Mouse (Mus musculus) neural tube, embryonic 14.5 days (tissue): ENCODE data around the gene Hprt. TPM values are rescaled to one million over a fixed set of nuclear protein-coding genes. Genes with fewer than 3 reads are reported as not detected.

Experiments used
- ATAC-seq: fragments of 200-750 bp; cut with Nextera tagmentation; 2 replicates; pipeline ENCODE4 v1.8.0; 2017; ENCODE audit warnings: low read depth, mild to moderate bottlenecking, moderate TSS enrichment, moderate library complexity
- H3K27ac ChIP-seq: fragments of 300-500 bp; sonication (generic); 2 replicates; pipeline ENCODE4 v1.5.1; 2014; ENCODE audit warnings: low read depth, mild to moderate bottlenecking, control low read depth, low read length, moderate library complexity, mixed read lengths
- H3K27me3 ChIP-seq: fragments of 300-500 bp; sonication (generic); 2 replicates; pipeline ENCODE4 v1.6.1; 2014; ENCODE audit warnings: low read length; ENCODE audit not compliant: control insufficient read depth, insufficient read depth
- H3K36me3 ChIP-seq: fragments of 300-500 bp; sonication (generic); 2 replicates; pipeline ENCODE4 v1.6.1; 2014; ENCODE audit warnings: low read length, mixed read lengths; ENCODE audit not compliant: control insufficient read depth, insufficient read depth
- H3K4me1 ChIP-seq: fragments of 300-500 bp; sonication (generic); 2 replicates; pipeline ENCODE4 v1.6.1; 2014; ENCODE audit warnings: low read length; ENCODE audit not compliant: control insufficient read depth, insufficient read depth
- H3K4me2 ChIP-seq: fragments of 300-500 bp; sonication (generic); 2 replicates; pipeline ENCODE4 v1.6.1; 2014; ENCODE audit warnings: mild to moderate bottlenecking, low read depth, low read length, control low read depth
- H3K4me3 ChIP-seq: fragments of 300-500 bp; sonication (generic); 2 replicates; pipeline ENCODE4 v1.5.1; 2014; ENCODE audit warnings: low read depth, low read length, control low read depth, mixed read lengths
- H3K9ac ChIP-seq: fragments of 300-500 bp; sonication (generic); replicated peaks from 2 replicates; pipeline ENCODE4 v1.6.1; 2014; ENCODE audit warnings: low read depth, mild to moderate bottlenecking, control low read depth, low read length, mixed read lengths
- H3K9me3 ChIP-seq: fragments of 300-500 bp; sonication (generic); 2 replicates; pipeline ENCODE4 v1.6.1; 2016; ENCODE audit warnings: low read length; ENCODE audit not compliant: control insufficient read depth
- WGBS: fragments of 180-500 bp; shearing (Covaris S2); extraction: QIAGEN DNeasy Blood & Tissue Kit; methylation state at CpG from one replicate; pipeline ENCODE4 v1.1.7; 2014; 5-methylcytosine and 5-hydroxymethylcytosine counted together
- polyA plus RNA-seq: library from polyadenylated mRNA; unstranded; fragments of >200 nt; fragmentation: Nextera tagmentation; extraction: Ambion mirVana; gene quantifications from 2 replicates; pipeline ENCODE4 v1.2.1, GENCODE M21; 2014

The Hprt gene
- polyA plus RNA-seq, 1 experiment from 2014 or later, result 149 TPM

DNA sequence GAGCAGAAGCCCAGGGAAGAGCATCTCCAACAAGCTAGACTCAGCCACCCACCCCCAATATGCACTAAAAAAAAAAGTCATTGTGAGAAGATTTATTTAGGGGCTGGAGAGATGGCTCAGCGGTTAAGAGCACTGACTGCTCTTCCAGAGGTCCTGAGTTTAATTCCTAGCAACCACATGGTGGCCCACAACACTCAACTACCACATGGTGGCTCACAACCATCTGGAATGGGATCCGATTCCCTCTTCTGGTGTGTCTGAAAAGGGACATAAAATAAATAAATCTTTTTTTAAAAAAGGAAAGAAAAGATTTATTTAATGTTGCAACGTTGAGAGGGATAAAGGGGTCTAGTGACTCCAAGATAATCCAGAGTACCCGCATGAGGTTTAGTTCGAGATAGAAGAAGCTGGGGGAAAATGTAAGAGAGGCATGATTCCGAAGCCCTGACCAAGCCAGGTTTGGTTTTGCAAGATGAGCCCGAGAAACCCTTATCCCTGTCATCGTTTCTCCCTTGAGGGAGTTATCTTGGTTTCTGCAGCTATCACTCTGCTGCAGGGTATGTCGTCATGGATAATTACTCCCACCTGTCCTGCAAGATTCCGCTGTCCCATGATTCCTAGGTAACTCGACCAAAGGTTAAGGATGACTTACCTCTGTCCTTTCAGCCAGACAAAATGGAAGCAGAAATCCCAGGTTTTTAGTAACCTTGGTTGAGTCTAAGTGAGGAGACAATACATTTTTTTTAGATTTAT, 37.7 kb downstream of the Hprt start:
- Histone ChIP-seq H3K9me3 (no peaks in the 10 kb centered on the region), H3K27me3 (no peaks in the 10 kb centered on the region), H3K9ac (no peak overlapping the region), H3K4me3 (no peak overlapping the region), H3K4me2 (no peak overlapping the region), H3K27ac (no peak overlapping the region), H3K36me3 (no peaks in the 10 kb centered on the region), H3K4me1 (no peaks in the 10 kb centered on the region)
- 62% methylated on average over 11 of the region's 11 CpGs for WGBS
- no peak for ATAC-seq

DNA sequence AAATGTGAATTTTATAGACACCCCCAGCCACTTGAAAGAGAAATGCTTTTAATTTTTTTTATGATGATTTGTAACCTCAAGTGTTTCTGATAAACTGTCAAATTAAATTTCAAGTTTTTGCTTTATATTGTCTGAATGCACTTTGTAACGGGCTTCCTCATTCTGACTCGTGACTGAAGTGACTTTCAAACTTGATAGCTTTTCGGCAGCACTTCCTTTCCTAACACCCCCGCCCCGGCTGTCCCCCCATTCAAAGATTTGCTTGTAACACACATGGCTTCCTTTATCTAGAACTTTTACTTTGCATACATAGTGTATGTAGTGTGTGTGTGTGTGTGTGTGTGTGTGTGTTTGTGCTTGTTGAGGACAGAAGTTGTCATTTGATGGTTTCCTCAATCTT, 41.6 kb downstream of the Hprt start:
- Histone ChIP-seq H3K27me3 (no peaks in the 10 kb centered on the region), H3K27ac (no peak overlapping the region), H3K4me3 (no peak overlapping the region), H3K4me2 (no peak overlapping the region), H3K4me1 (no peaks in the 10 kb centered on the region), H3K9ac (no peak overlapping the region), H3K9me3 (no peaks in the 10 kb centered on the region), H3K36me3 (no peaks in the 10 kb centered on the region)
- WGBS, result 74% methylated on average over 5 of the region's 5 CpGs
- no peak for ATAC-seq

DNA sequence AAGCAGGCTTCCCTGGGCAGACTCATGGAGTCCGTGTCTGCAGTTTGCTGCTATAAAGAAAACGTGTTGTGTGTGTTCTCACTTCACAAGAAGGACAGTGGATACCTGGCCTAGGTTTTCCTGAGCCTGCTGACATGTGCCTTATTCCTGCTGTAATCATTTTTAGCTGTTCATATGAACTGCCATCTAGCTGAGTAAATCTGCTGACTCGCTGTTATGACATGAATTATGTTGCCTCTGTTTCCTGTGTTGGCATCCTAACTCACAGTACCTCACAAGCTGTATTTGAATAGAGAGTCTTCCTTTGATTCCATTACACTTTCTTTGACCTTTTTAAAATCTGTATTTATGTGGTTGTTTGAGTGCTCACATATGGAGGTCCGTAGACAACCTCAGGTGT, 50.3 kb downstream of the Hprt start:
- 91% methylated on average over 4 of the region's 4 CpGs for WGBS
- H3K36me3 ChIP-seq, result no peaks in the 10 kb centered on the region
- no peaks in the 10 kb centered on the region for H3K4me1 ChIP-seq
- H3K4me3 ChIP-seq, result no peak overlapping the region
- no peak overlapping the region for H3K9ac ChIP-seq
- H3K9me3 ChIP-seq, result no peaks in the 10 kb centered on the region
- H3K4me2 ChIP-seq, result no peak overlapping the region
- no peaks in the 10 kb centered on the region for H3K27me3 ChIP-seq
- no peak overlapping the region for H3K27ac ChIP-seq
- ATAC-seq, result no peak

DNA sequence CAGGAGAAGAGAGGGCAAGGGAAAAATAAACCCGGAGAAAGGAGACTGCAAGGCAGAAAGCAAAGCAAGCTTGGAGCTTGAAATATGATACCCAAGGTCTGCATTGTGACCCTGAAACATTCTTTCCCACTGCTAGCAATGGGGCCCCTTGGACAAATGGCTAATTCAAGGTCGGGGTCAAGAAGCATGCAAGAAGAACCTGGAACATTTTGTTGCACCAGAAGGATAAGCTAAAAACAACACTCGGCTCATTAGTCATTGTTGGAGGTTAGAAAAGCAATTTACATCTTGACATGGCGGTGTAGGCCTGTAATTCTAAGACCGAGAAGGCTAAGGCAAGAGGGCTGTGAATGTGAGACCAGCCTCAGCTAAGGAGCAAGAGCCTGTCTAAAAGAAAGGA, 51.7 kb downstream of the Hprt start:
- Histone ChIP-seq H3K27ac (no peak overlapping the region), H3K27me3 (no peaks in the 10 kb centered on the region), H3K4me3 (no peak overlapping the region), H3K4me2 (no peak overlapping the region), H3K9me3 (no peaks in the 10 kb centered on the region), H3K9ac (no peak overlapping the region), H3K4me1 (no peaks in the 10 kb centered on the region), H3K36me3 (no peaks in the 10 kb centered on the region)
- 41% methylated on average over 5 of the region's 5 CpGs for WGBS
- no peak for ATAC-seq

DNA sequence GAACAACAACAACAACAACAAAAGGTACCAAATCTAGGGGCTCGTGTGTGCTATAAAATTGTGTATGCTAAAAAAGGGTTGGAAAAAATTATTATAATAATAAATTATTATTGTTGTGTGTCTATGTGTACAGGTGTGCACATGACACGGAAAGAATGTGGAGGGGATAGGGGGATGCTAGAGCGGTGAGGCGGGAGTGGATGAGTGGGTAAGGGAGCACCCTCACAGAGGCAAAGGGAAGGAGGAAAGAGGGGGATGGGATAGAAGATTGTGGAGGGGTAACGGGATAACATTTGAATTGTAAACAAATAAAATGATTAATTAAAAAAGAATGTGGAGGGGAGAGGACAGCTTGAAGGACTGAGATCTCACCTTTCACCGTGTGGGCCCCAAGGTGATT, 52.2 kb downstream of the Hprt start:
- Histone ChIP-seq H3K9ac (no peak overlapping the region), H3K27ac (no peak overlapping the region), H3K27me3 (no peaks in the 10 kb centered on the region), H3K4me2 (no peak overlapping the region), H3K4me1 (no peaks in the 10 kb centered on the region), H3K9me3 (no peaks in the 10 kb centered on the region), H3K36me3 (no peaks in the 10 kb centered on the region), H3K4me3 (no peak overlapping the region)
- no peak for ATAC-seq
- 89% methylated on average over 6 of the region's 6 CpGs for WGBS

DNA sequence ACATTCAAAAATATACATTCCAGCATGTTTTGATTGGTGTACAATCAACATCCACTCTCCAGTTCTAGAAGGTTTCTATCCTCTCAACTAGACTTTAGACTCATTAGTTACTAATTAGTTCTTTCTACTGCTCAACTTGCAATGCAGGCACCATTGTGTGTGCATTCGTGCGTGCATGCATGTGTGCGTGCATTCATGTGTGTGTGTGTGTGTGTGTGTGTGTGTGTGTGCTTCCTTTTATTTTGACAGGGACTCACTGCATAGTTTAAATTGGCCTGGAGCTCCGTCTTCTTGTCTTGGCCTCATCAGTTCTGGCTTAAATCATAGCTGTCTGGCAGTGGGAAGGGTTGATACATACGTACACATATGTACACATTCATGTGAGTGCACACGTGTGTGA, 53.1 kb downstream of the Hprt start:
- 82% methylated on average over 6 of the region's 6 CpGs for WGBS
- no peak overlapping the region for H3K27ac ChIP-seq
- no peaks in the 10 kb centered on the region for H3K4me1 ChIP-seq
- no peaks in the 10 kb centered on the region for H3K36me3 ChIP-seq
- no peak overlapping the region for H3K4me2 ChIP-seq
- no peak overlapping the region for H3K9ac ChIP-seq
- ATAC-seq, result no peak
- no peak overlapping the region for H3K4me3 ChIP-seq
- no peaks in the 10 kb centered on the region for H3K27me3 ChIP-seq
- H3K9me3 ChIP-seq, result no peaks in the 10 kb centered on the region

DNA sequence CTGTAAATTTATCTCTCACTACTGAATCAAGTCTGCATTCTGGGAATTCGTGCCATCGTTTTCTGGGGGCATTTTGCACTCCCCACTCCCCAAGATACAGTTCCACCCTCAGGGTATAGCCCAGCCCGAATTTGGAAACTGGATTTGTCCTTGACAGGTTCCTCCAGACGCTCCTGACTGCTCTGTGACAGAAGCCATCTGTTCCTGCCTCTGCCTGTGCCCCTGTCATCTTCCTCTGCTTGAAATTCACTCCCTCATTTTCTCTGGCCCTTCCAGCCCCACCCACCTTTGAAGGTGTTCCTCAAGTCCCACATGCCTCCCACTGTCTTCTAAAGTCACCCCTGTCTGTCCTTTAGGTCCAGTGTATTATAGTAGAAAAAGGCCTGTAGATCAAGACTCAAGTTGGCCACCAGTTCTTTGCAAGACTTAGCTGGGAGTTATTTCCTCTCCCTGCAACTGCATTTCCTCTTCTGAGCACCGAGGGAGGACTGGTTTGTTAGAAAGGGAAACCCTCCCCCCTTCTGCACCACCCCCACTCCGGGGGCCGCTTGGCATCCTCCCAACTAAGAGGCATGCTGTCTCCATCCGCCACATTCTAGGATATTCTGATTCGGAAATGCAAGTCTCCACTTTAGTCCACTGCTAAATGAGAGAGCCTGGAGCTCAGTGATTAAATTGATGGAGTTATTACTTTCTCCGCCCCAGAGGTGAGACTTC, 57.4 kb downstream of the Hprt start:
- WGBS, result 55% methylated on average over 10 of the region's 10 CpGs
- Histone ChIP-seq H3K4me1 (no peaks in the 10 kb centered on the region), H3K27ac (no peak overlapping the region), H3K36me3 (no peaks in the 10 kb centered on the region), H3K9ac (no peak overlapping the region), H3K4me2 (no peak overlapping the region), H3K9me3 (no peaks in the 10 kb centered on the region), H3K27me3 (no peaks in the 10 kb centered on the region), H3K4me3 (no peak overlapping the region)
- ATAC-seq, result no peak

DNA sequence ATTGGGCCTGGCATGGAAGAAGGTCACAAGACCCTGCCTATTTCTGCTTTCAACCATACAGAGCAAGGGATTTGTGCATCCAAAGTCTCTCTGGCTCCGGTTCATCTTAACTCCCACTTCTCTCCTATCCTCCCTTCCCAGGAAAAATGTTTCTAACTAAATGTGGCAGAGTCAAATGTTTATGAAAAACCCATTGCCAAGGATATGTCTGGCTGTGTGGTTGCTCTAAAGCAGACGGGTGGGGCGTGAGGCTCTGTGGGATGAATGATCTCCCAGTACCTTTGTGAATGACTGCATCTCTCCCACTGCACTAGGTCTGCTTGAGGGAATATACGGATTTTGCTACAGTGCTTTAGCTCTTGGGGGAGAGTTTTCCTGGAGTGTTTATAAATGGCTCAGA, 58.1 kb downstream of the Hprt start:
- WGBS, result 81% methylated on average over 4 of the region's 4 CpGs
- no peak overlapping the region for H3K4me3 ChIP-seq
- no peak overlapping the region for H3K27ac ChIP-seq
- H3K36me3 ChIP-seq, result no peaks in the 10 kb centered on the region
- no peaks in the 10 kb centered on the region for H3K4me1 ChIP-seq
- H3K4me2 ChIP-seq, result no peak overlapping the region
- H3K27me3 ChIP-seq, result no peaks in the 10 kb centered on the region
- H3K9me3 ChIP-seq, result no peaks in the 10 kb centered on the region
- ATAC-seq, result no peak
- no peak overlapping the region for H3K9ac ChIP-seq

DNA sequence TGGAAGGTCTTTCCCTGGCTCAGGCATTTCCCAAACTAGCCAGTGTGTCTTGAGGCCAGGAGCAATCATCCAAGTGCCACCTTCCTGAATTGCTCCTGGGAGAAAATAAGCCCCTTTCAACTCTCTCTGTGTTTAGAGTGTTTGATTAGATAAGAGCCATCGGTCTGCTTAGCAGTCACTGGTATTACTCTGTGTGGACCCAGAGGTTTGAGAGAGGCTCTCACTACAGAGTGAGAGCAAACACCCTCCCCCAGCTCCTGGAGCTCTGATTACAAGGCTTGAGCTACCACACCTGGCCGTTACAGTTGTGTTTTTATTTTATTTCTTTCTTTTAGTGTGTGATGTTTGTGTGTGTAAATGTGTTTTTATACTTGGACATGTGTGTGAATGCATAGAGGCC, 59.0 kb downstream of the Hprt start:
- no peak for ATAC-seq
- WGBS, result 53% methylated on average over 2 of the region's 2 CpGs
- H3K27me3 ChIP-seq, result no peaks in the 10 kb centered on the region
- no peak overlapping the region for H3K27ac ChIP-seq
- H3K4me1 ChIP-seq, result no peaks in the 10 kb centered on the region
- H3K9ac ChIP-seq, result no peak overlapping the region
- no peaks in the 10 kb centered on the region for H3K36me3 ChIP-seq
- H3K9me3 ChIP-seq, result no peaks in the 10 kb centered on the region
- no peak overlapping the region for H3K4me3 ChIP-seq
- no peak overlapping the region for H3K4me2 ChIP-seq
